Mouse (Mus musculus) kidney, embryonic 15.5 days (tissue): ENCODE measurements around the gene Nol10. TPM values are rescaled to one million over a fixed set of nuclear protein-coding genes. Genes with fewer than 3 reads are reported as not detected.

ENCODE experiments used
- ATAC-seq: fragments of 200-750 bp; cut with Nextera tagmentation; replicated peaks from 2 replicates; pipeline ENCODE4 v1.8.0; 2017; ENCODE audit warnings: moderate TSS enrichment; ENCODE audit not compliant: low FRiP score
- H3K27ac ChIP-seq: fragments of 300-500 bp; sonication (generic); 2 replicates; pipeline ENCODE4 v1.5.1; 2015; ENCODE audit warnings: mild to moderate bottlenecking, inconsistent platforms
- H3K27me3 ChIP-seq: fragments of 300-500 bp; sonication (generic); 2 replicates; pipeline ENCODE4 v1.6.1; 2015; ENCODE audit warnings: inconsistent platforms
- H3K36me3 ChIP-seq: fragments of 300-500 bp; sonication (generic); 2 replicates; pipeline ENCODE4 v1.6.1; 2015; ENCODE audit warnings: inconsistent platforms
- H3K4me1 ChIP-seq: fragments of 300-500 bp; sonication (generic); 2 replicates; pipeline ENCODE4 v1.6.1; 2015; ENCODE audit warnings: inconsistent platforms
- H3K4me2 ChIP-seq: fragments of 300-500 bp; sonication (generic); 2 replicates; pipeline ENCODE4 v1.6.1; 2015; ENCODE audit warnings: moderate library complexity, mild to moderate bottlenecking, inconsistent platforms
- H3K4me3 ChIP-seq: fragments of 300-500 bp; sonication (generic); replicated peaks from 2 replicates; pipeline ENCODE4 v1.5.1; 2015; ENCODE audit warnings: mild to moderate bottlenecking, inconsistent platforms
- H3K9ac ChIP-seq: fragments of 300-500 bp; sonication (generic); 2 replicates; pipeline ENCODE4 v1.6.1; 2015; ENCODE audit warnings: mild to moderate bottlenecking, inconsistent platforms
- H3K9me3 ChIP-seq: fragments of 300-500 bp; sonication (generic); replicated peaks from 2 replicates; pipeline ENCODE4 v1.6.1; 2016; ENCODE audit warnings: inconsistent platforms
- WGBS: fragments of 180-500 bp; shearing (Covaris S2); methylation state at CpG from one replicate; pipeline ENCODE4 v1.1.7; 2015; ENCODE audit warnings: mixed read lengths; 5-methylcytosine and 5-hydroxymethylcytosine counted together
- polyA plus RNA-seq: library from polyadenylated mRNA; unstranded; fragments of >200 nt; fragmentation: Nextera tagmentation; extraction: Ambion mirVana; gene quantifications from 2 replicates; pipeline ENCODE4 v1.2.1, GENCODE M21; 2015

Nol10 gene
- polyA plus RNA-seq, 1 experiment from 2014 or later: 28.2 TPM

DNA sequence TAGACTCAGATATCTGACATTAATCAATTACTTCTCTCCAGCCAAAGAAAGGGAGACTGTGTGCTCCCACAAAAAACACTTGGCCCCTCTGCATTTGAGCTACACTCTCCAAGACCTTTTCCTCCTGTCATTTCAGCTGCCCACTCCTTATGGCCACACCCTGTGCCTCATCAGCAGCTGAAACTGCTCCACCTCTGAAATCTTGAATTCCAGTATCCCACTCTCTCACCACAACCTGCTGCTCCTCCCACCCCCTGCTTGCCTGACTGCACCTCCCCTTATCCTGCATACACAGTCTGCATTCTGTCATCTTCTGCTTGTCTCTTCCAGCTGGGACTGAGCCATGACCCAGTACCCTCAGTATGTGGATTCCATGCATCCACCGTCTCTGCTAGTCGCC, 9.9 kb upstream of the Nol10 start:
- Histone ChIP-seq H3K4me2 (no peak overlapping the region), H3K36me3 (no peaks in the 10 kb centered on the region), H3K27me3 (0 out of 2 replicates have a peak, but pooled peaks cover 3% of the 10 kb centered on the region), H3K27ac (no peak overlapping the region), H3K9me3 (no peaks in the 10 kb centered on the region), H3K9ac (no peak overlapping the region), H3K4me3 (no peak overlapping the region), H3K4me1 (no peaks in the 10 kb centered on the region)
- no peak for ATAC-seq
- 65% methylated on average over 2 of the region's 2 CpGs for WGBS

DNA sequence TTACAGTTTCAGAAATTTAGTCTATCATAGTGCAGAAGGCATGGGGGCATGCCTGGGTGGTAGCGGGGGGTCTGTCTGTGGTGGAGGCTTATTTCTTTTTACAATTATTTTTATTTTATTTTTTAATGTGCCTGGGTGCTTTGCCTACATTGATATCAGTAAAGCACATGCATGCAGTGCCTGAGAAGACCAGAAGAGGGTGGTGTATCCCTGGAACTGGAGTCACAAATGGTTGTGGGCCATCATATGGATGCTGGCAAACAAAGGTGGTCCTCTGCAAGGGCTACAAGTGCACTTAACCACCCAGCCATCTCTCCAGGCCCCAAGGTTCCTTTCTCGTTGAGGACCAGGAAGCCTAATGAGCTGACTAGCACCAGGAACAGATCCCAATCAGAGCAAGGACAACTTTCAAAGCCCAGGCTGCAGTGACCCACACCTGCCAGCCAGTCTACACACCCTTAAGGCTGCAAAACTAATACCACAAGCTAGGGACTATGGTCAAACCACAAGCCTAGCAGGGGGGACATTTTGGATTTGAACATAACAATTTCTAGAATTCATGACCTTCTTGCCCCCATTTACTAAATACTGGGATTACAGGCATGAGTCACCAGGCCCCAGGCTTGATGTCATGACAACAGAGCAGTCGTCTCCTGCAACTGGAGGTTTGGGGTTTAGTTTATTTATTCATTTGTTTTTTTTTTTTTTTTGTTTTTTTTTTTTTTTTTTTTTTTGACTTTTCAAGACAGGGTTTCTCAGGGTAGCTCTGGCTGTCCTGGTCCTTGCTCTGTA, 8.9 kb upstream of the Nol10 start:
- no peaks in the 10 kb centered on the region for H3K4me1 ChIP-seq
- H3K4me3 ChIP-seq: no peak overlapping the region
- no peak overlapping the region for H3K9ac ChIP-seq
- no peak overlapping the region for H3K27ac ChIP-seq
- H3K27me3 ChIP-seq: 0 out of 2 replicates have a peak, but pooled peaks cover 3% of the 10 kb centered on the region
- no peaks in the 10 kb centered on the region for H3K9me3 ChIP-seq
- no peaks in the 10 kb centered on the region for H3K36me3 ChIP-seq
- no peak for ATAC-seq
- WGBS: 76% methylated on average over 3 of the region's 3 CpGs
- no peak overlapping the region for H3K4me2 ChIP-seq

DNA sequence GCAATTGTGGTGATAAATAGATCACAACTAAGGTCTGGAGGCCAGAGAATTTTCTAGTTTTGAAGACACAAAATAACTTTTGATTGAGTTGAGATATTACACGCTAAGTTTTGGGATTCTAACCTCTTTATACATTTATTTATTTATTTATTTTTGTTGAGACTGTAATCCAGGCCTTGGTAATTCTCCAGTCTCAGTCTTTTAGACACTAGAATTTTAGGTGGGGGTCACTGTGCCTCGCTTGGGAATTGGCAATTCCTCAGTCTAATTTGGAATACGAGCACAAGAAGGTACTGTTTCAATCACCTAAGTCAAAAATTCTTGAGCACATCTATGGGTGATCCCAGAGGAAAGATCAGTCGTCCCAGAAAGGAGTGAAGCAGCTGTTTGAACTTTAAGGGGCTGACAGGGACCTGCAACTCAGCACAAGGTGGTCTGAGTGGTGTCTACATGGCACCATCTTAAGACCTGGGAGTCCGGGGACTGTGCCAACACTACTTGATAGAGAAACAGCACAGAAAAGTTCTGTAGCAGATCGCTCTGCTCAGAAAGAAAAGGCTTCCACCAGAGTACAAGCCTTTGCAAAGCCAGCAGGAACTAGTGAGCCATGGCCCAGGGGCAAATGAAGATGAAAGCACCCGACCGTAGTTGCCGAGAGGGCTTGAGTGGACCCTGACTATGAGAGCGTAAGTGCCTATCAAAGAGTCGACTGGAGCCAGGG, 771 bp upstream of the Nol10 start:
- Histone ChIP-seq H3K36me3 (peaks cover 22% of the 10 kb centered on the region), H3K4me3 (peak overlapping the region; percentile 89), H3K9me3 (no peaks in the 10 kb centered on the region), H3K4me2 (peak overlapping the region; percentile 76), H3K27ac (no peak overlapping the region), H3K27me3 (no peaks in the 10 kb centered on the region), H3K9ac (peak overlapping the region; percentile 69), H3K4me1 (peaks cover 14% of the 10 kb centered on the region)
- 35% methylated on average over 11 of the region's 11 CpGs for WGBS
- peak; percentile 73 for ATAC-seq

DNA sequence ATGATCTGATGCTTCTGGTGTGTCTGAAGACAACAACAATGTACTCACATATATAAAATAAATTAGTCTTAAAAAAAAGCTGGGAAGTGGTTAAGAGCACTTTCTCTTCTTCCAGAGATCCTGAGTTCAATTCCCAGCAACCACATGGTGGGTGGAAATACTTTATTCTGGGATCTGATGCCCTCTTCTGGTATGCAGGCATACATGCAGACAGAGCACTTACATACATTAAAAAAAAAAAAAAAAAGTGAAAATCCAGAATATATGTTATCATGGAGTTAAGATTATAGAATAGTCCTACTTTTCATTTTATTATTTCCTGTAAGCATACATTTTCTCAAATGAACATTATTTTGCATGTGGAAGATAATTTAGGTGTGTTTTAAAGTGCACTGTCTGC, 1.8 kb downstream of the Nol10 start:
- Histone ChIP-seq H3K4me3 (no peak overlapping the region), H3K4me1 (peaks cover 14% of the 10 kb centered on the region), H3K4me2 (no peak overlapping the region), H3K9me3 (no peaks in the 10 kb centered on the region), H3K27me3 (no peaks in the 10 kb centered on the region), H3K27ac (no peak overlapping the region), H3K9ac (no peak overlapping the region), H3K36me3 (peaks cover 47% of the 10 kb centered on the region)
- no peak for ATAC-seq

DNA sequence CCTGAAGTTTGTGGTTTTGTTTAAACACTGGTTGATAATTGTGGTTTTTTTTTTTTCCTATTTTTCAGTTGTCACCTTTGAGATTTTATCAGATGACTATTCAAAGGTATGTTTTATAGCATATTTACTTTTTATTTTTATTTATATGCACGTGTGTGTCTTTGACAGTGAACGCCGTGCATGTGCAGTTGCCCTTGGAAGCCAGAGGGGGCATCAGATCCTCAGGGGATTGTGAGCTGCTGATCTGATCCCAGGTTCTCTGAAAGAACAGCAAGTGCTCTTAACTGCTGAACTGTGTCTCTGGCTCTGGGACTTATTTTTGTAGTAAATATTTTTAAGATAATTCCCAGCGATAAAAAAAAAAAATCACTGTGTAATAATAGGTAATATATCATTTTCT, 8.6 kb downstream of the Nol10 start:
- Histone ChIP-seq H3K9ac (no peak overlapping the region), H3K36me3 (peaks cover 90% of the 10 kb centered on the region), H3K4me1 (no peaks in the 10 kb centered on the region), H3K4me3 (no peak overlapping the region), H3K27ac (no peak overlapping the region), H3K4me2 (no peak overlapping the region), H3K27me3 (no peaks in the 10 kb centered on the region), H3K9me3 (no peaks in the 10 kb centered on the region)
- WGBS: 91% methylated on average over 4 of the region's 4 CpGs
- ATAC-seq: no peak

DNA sequence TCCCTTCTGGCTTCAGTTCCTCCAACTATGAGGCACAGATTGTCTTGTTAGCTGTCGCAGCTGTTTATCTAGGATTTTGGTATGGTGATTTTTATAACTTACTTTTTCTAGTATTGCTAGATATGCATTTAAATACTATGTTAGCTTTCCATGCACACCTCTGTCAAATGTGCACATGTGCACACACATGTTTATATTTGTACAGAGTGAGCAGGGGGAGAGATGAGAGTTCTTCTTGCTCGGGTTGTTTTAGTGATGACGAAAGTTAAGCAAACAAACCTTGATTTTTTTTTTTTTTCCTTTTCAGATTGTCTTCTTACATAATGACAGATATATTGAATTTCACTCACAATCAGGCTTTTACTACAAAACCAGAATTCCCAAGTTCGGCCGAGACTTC, 9.5 kb downstream of the Nol10 start:
- H3K36me3 ChIP-seq: peaks cover 91% of the 10 kb centered on the region
- H3K9ac ChIP-seq: no peak overlapping the region
- H3K27ac ChIP-seq: no peak overlapping the region
- 92% methylated on average over 5 of the region's 5 CpGs for whole genome bisulfite sequencing
- no peak overlapping the region for H3K4me3 ChIP-seq
- no peak overlapping the region for H3K4me2 ChIP-seq
- H3K9me3 ChIP-seq: no peaks in the 10 kb centered on the region
- ATAC-seq: no peak
- no peaks in the 10 kb centered on the region for H3K4me1 ChIP-seq
- no peaks in the 10 kb centered on the region for H3K27me3 ChIP-seq

DNA sequence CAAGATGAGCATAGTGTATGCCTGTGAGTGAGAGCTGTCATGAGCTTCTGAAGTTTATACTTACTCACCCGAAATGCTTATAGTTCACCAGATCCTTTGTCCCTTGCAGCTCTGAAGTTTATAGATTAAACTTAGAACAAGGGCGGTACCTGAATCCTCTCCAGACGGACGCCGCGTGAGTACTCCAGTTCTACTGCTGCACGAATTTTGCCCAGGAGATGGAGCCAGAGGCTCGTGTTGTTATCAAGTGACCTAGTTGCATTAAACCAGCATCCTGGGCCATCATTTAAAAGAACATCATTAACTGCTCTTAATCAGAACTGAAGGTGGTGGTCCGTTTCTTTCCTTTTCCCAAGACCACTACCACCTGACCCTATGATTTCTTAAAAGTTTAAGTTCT, 10.7 kb downstream of the Nol10 start:
- Histone ChIP-seq H3K27me3 (no peaks in the 10 kb centered on the region), H3K9me3 (no peaks in the 10 kb centered on the region), H3K27ac (no peak overlapping the region), H3K36me3 (peaks cover 91% of the 10 kb centered on the region), H3K4me1 (no peaks in the 10 kb centered on the region), H3K4me3 (no peak overlapping the region), H3K9ac (no peak overlapping the region), H3K4me2 (no peak overlapping the region)
- 89% methylated on average over 9 of the region's 9 CpGs for WGBS
- ATAC-seq: no peak

DNA sequence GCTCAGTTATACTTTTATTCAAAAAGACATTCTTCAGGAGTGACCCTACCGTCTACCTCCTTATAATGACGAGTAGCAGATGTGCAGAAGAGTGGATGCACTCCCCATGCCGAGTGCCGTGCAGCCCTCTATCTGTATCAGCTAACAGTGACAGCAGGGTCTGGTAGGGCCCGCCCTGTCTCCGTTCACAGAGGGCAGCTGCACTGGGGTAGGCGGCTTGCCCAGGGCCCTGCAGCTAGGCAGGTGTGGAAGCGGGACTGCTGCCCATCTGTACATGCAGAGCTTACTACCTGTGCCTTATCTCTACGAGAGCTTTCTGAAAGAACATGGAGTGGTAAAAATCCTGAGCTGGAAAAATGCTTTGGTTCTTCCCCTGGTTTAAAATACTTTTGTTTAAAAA, 11.8 kb downstream of the Nol10 start:
- H3K9me3 ChIP-seq: no peaks in the 10 kb centered on the region
- no peak overlapping the region for H3K4me3 ChIP-seq
- H3K4me1 ChIP-seq: no peaks in the 10 kb centered on the region
- H3K27ac ChIP-seq: no peak overlapping the region
- 84% methylated on average over 9 of the region's 9 CpGs for WGBS
- no peak overlapping the region for H3K4me2 ChIP-seq
- no peak overlapping the region for H3K9ac ChIP-seq
- no peak for ATAC-seq
- H3K36me3 ChIP-seq: peaks cover 90% of the 10 kb centered on the region
- H3K27me3 ChIP-seq: no peaks in the 10 kb centered on the region

DNA sequence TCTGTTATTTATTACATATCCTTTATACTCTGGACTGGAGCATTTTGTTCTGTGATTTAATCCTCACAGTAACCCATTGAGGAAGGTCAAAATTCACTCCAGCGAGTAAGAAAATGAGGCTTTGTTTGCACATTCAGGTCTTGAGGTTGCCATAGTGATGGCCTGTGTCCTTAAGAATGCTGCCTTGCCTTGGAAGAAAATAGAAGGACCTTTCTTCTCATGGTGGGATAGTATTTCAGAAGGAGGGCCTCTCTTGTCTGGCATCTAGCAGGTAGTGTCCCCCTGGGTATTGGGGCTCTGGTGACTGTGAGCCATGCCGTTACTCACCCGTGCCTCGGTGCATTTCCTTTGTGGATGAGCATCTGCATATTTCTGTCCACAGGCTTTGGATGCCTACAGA, 12.4 kb downstream of the Nol10 start:
- no peak overlapping the region for H3K4me3 ChIP-seq
- WGBS: 86% methylated on average over 4 of the region's 4 CpGs
- H3K36me3 ChIP-seq: peaks cover 90% of the 10 kb centered on the region
- no peak overlapping the region for H3K4me2 ChIP-seq
- H3K4me1 ChIP-seq: no peaks in the 10 kb centered on the region
- no peak for ATAC-seq
- no peak overlapping the region for H3K9ac ChIP-seq
- H3K27ac ChIP-seq: no peak overlapping the region
- H3K27me3 ChIP-seq: no peaks in the 10 kb centered on the region
- no peaks in the 10 kb centered on the region for H3K9me3 ChIP-seq

DNA sequence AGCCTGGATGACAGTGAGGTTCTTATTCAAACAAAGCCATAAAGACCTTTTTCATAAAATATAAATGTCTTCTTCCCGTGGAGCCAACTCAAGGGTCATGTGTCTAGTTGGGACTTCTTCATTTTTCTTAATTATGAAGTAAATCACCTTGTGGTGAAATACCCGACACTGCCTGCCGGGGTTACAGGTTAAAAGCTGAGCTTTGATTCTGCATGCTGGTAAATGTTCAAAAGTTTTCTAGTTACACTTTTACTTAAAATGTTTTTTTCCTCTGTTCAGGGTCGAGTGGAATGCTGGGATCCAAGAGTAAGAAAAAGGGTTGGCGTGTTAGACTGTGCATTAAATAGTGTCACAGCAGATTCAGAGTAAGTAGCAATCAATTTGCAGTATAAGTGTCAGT, 14.1 kb downstream of the Nol10 start:
- Histone ChIP-seq H3K4me1 (no peaks in the 10 kb centered on the region), H3K4me2 (no peak overlapping the region), H3K9ac (no peak overlapping the region), H3K36me3 (peaks cover 84% of the 10 kb centered on the region), H3K4me3 (no peak overlapping the region), H3K27ac (no peak overlapping the region), H3K27me3 (no peaks in the 10 kb centered on the region), H3K9me3 (no peaks in the 10 kb centered on the region)
- WGBS: 83% methylated on average over 5 of the region's 5 CpGs
- no peak for ATAC-seq

DNA sequence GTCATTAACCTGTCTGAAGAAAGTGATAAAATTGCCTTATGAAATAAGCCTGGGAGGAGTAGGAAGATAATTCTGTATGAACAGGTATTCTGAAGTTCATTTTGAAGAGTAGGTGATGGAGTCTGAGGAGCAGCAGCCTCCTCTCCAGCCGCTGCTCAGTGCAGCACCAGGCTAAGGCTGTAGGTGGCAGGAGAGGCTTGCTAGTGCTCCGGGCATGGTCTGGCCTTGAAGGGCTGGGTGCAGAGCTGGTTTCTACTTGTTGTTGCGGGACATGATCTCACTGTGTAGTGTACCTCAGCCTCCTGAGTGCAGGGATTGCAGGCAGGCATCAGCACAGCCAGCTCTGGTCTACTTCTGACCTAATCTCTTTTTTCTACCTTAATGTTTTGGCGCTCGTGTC, 18.7 kb downstream of the Nol10 start:
- H3K9me3 ChIP-seq: no peaks in the 10 kb centered on the region
- ATAC-seq: peak; percentile 93
- WGBS: 69% methylated on average over 5 of the region's 5 CpGs
- H3K27me3 ChIP-seq: no peaks in the 10 kb centered on the region
- H3K4me3 ChIP-seq: no peak overlapping the region
- H3K4me1 ChIP-seq: no peaks in the 10 kb centered on the region
- H3K4me2 ChIP-seq: no peak overlapping the region
- peaks cover 72% of the 10 kb centered on the region for H3K36me3 ChIP-seq
- H3K9ac ChIP-seq: no peak overlapping the region
- H3K27ac ChIP-seq: no peak overlapping the region

DNA sequence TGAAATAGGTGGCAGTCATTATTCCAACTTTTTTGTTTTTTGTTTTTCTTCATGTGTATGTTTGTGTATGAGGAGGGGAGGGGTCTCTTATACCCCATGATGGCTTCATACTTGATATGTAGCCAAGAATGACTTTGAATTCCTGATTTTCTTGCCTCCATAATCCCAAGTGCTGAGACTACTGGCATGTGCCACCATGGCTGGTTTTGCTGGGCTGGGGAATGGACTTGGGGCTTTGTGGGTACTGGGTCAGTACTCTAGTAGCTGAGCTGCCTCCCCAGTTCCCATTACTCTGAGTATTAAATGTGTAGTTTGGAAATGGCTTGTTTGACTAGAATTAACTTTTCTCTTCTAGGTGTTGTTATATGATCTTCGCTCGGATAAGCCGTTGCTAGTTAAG, 20.9 kb downstream of the Nol10 start:
- Histone ChIP-seq H3K4me3 (no peak overlapping the region), H3K4me1 (no peaks in the 10 kb centered on the region), H3K9me3 (no peaks in the 10 kb centered on the region), H3K27me3 (no peaks in the 10 kb centered on the region), H3K27ac (no peak overlapping the region), H3K4me2 (no peak overlapping the region), H3K9ac (no peak overlapping the region), H3K36me3 (peaks cover 72% of the 10 kb centered on the region)
- WGBS: 98% methylated on average over 3 of the region's 3 CpGs
- no peak for ATAC-seq
